Mouse (Mus musculus) retina, adult 2 months (tissue): ENCODE measurements around the gene Stx1a.

ENCODE experiments used
- DNase-seq: peaks from one replicate; pipeline ENCODE4 v3.0.0-alpha.2; 2012; ENCODE audit warnings: low read depth, low spot score

Gene Stx1a

DNA sequence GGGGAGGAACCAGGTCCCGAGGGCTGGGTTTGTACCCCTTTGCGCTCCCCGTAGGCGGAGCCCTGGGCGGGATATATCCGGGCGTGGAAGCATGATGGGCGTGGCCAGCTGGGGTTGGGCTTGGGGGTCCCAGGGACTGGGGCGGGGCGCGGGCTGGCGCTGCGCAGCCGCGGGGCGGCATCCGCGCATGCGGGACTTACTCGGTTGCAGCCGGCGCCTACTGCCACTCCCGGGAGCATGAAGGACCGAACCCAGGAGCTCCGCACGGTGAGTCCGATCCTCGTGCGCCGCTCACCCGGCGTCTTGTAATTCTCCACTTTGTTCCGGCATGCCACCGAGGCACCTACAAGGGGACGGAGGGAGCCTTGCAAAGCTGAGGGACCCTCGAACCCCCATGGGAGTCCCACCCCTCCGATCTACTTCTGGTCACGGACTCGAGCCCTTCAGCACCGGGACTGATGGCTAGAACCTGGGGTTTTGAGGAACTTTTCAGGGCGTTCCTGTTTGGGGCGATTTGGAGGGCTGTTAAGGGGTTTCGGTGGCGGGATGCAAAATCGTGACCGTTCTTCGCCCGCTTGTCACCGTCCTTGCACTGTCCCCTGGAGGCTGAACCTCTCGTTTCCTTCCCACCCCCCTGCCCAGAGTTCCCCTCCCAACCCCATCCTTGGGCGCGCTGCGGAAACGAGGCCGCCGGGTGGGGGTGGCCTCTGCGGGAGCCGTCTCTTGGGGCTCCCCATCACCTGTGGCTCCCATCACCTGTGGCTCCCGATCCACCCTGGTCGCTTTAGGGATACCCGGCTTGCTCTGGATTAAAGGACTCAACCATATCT is at the start of gene Stx1a:
Gene Stx1a (plus strand): TSS at position 139 of the 830 bp plus-strand sequence.
- DNase-seq, result no peak

GRCm38 (mm10) chr5:134973526-134973925 is 49.8 kb upstream of the Stx1a start:
- DNase-seq, result no peak

DNA sequence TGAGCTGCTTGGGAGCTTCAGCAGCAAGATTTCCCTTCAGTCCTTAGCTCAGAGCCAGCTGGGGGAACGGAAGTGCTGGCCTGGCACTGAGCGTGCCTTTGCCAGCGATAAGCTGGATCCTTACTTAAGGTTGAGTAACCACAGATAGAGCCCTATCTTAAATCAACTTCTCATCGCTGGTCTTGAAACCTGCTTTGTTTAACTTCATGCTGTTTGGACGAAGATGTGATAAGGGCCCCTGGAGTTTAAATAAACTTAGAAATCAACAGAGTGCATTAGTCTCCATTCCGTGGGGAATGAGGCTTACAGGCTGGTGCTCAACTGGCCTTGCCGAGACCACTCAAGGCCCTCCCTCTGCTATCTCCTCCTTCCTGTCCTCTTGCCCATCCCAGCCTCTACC is 49.0 kb upstream of the Stx1a start:
- no peak for DNase-seq

- DNase-seq, result no peak
Observed at GRCm38 (mm10) chr5:134974921-134975320, 48.4 kb upstream of the Stx1a start.

GRCm38 (mm10) chr5:134976164-134976563 is 47.1 kb upstream of the Stx1a start:
- DNase-seq, result no peak

- DNase-seq, result no peak
Observed at GRCm38 (mm10) chr5:134976577-134977250, 46.6 kb upstream of the Stx1a start.

DNA sequence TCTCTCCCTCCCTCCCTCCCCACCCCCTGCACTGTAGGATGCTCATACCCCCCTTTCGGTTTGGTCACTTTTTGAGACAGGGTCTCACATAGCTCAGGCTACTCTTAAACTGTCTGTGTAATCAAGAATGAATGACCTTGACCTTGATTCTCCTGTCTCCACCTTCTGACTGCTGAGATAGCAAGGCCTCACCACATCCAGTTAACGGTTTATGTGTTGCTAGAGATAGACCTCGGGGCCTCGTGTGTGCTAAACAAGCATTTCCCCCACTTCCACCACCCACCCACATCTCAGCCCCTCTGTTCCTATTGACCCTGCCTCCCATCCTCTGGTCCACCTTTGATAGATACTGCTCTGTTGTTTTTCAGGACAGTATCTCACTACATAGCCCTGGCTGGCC is 45.4 kb upstream of the Stx1a start:
- no peak for DNase-seq

GRCm38 (mm10) chr5:134981149-134981548 is 42.1 kb upstream of the Stx1a start:
- DNase-seq, result no peak

DNA sequence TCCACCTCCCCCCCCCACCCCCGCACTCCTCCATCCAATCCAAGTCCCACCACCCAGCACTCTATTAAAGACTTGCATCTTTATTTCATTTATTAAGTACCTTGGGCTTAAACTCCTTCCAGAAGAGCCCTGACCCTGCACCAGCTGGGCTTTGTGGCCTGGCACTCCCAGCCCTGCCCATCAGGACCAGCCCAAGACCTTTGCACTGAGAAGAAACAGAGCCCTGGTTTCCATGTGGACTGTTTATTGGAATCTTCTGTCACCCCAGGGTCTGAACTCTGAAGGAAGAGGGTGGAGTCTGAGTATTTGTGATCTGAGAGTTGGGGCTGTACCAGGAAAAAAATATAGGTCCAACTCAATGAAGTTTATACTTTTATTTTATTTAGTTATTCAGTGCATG is 40.2 kb upstream of the Stx1a start:
- DNase-seq, result no peak

- no peak for DNase-seq
Observed at GRCm38 (mm10) chr5:134983771-134984170, 39.5 kb upstream of the Stx1a start.

DNA sequence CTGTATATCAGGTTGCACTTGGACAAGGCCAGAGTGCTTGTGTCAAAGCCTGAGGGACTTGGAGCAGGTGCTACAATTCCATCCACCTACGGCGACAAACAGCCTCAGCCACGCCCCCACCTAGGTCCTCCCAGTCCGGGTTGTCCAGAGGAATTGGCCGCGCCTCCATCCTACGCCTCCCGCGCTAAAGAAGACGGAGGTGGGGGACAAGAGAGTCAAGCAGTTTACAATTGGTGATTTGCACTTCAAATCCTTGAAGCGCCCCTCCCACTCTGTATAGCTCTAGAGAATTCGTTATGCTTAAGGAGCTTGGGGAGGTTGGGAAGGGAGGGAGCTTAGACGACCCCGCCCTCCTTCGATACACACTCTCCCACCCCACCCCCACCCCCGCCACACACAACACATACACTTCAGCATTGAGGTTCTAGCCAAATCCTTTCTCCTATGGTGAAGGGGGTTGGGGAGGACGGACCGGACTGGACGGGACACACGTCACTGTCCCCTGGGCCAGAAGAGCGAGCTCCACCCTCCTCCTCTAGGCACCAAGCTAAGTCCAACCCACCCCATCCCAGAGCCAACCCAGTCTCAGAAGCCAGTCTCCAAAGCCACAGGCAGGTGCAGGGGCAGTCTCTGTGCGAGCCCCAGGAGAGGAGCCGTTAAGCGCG is 37.5 kb upstream of the Stx1a start, which contains the start of gene Cldn3:
Gene Cldn3 (plus strand): TSS at position 582 of the 665 bp plus-strand sequence.
- DNase-seq, result no peak

GRCm38 (mm10) chr5:134986298-134987268 is 36.7 kb upstream of the Stx1a start:
- no peak for DNase-seq

DNA sequence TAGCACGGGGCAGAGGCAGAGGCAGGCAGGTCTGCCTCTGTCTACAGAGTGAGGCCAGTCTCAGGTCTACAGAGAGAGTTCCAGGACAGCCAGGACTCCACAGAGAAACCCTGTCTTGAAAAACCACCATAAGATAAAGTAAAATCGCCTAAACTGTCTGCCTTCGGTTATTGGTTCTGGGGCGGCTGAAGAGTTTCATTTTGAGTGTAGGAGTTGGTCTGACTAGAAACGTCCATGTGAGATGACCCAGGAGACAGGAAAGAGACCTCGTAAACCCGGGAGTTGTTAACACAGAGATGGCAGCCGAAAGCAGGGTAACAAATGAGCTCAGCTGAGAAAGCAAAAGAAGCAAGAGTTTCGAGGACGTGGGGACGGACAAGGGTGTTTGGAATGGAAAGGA is 34.1 kb upstream of the Stx1a start:
- DNase-seq, result no peak

- no peak for DNase-seq
Observed at GRCm38 (mm10) chr5:134989741-134990140, 33.5 kb upstream of the Stx1a start.

- no peak for DNase-seq
Observed at GRCm38 (mm10) chr5:134992566-134992965, 30.7 kb upstream of the Stx1a start.

DNA sequence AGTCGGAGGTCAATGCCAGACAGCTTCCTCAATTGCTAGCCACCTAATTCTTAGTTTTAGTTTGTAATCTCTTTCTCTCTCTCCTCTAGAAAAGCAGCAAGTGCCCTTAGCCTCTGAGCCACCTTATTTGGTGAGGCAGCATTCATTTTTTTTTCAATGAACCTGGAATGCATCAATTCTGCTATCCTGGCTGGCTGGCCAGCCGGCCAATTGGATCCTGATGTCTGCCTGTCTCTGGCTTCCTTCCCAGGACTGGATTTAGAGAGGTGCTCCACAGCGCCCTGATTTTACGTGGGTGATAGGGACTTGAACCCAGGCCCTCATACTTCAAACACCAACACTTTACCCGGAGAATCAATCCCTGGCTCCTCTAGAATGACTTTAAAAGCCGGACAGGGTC is 24.9 kb upstream of the Stx1a start:
- no peak for DNase-seq

DNA sequence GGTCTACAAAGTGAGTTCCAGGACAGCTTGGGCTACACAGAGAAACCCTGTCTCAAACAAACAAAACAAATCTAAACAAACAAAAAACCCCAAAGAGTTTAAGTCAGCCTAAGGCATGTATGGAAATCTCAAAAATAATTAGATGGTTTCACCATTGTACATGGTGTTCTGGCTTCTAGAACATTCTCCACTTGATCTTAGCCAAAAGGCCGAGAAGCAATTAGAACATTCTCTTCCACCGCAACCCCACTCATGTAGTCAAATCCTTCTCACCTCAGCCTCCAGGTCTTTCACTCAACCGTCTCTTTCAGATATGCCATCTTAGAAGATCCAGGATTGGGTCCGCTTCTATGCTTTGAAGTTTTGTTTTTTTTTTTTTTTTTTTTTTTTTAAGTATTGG is 23.5 kb upstream of the Stx1a start:
- no peak for DNase-seq

- no peak for DNase-seq
Observed at GRCm38 (mm10) chr5:135000751-135001150, 22.5 kb upstream of the Stx1a start.

- no peak for DNase-seq
Observed at GRCm38 (mm10) chr5:135001309-135001708, 22.0 kb upstream of the Stx1a start.

GRCm38 (mm10) chr5:135002151-135002550 is 21.1 kb upstream of the Stx1a start:
- no peak for DNase-seq
